Mouse (Mus musculus) frontal cortex, adult 2 months (tissue): ENCODE data around the gene Sapcd1. TPM values are rescaled to one million over a fixed set of nuclear protein-coding genes. Genes with fewer than 3 reads are reported as not detected.
A peak's percentile ranks its signal among the peaks of the same experiment; 100 is the strongest.

Experiments
- DNase-seq, 2 experiments: peaks; one replicate each; pipeline ENCODE4 v3.0.0; 2022; ENCODE audit warnings: low spot score in 1 of 2; ENCODE audit errors: extremely low spot score in 1 of 2
- polyA plus RNA-seq: library from polyadenylated mRNA; depleted of rRNA; stranded (reverse); fragments of >200 nt; gene quantifications from 2 replicates; pipeline ENCODE4 v1.2.3, GENCODE M21; 2012; rRNA removed

Gene Sapcd1
- polyA plus RNA-seq = 1.5 and 2.6 TPM in 2 replicates

GRCm38 (mm10) chr17:35027277-35028068, at the start of gene Sapcd1:
TSS of gene Sapcd1 (minus strand) at chr17:35028016.
- no peak for DNase-seq

GRCm38 (mm10) chr17:35077285-35077684, 49.5 kb upstream of the Sapcd1 start:
- DNase-seq = no peak

- no peak for DNase-seq
Measured at GRCm38 (mm10) chr17:35076507-35077176, 48.8 kb upstream of the Sapcd1 start, which contains the start of gene Ly6g6e. TSS of gene Ly6g6e (plus strand) at chr17:35076902.

DNA sequence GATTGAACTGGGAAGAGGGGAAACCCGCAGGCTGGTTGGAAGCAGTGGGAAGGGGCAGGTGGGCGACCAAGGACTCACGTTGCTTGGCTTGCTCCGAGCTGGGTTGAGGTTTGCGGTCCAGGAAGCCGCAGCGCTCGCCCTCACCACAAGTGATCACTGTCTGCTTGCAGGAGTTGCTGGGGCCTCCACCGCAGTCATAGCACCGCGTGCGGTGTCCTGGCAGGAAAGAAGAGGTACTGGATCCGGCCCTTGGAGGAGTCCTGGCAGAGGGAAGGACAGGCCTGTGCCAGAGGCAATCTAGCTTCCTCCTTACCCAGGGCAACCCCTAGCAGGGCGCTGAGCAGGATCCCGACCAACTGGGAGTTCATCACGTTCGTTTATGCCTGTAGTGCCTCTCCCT, 46.3 kb upstream of the Sapcd1 start:
- no peak for DNase-seq

DNA sequence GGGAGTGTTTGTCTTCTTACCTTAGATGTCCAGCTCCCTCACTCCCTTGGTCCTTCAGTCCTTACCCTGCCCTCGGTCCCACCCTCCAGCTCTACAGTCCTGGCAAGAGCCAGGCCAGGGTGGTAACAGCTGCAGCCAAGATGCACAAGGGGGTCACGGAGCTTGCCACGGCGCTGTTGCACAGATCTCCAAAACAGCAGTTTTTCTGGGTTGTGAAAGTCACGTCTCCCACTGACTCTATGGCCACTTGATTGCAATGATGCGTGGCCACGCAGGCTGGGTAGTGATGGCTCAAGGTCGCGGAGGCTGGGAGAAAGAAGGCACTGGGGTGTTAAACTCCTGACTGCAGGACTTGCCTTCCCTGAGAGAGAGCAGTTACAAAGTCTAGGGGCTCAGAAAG, 43.6 kb upstream of the Sapcd1 start:
- no peak for DNase-seq

- no peak for DNase-seq
Measured at GRCm38 (mm10) chr17:35070556-35071229, 42.9 kb upstream of the Sapcd1 start.

GRCm38 (mm10) chr17:35068213-35068914, 40.5 kb upstream of the Sapcd1 start:
- peak in 1 of 2 experiments; percentile 48 for DNase-seq

GRCm38 (mm10) chr17:35066084-35066483, 38.3 kb upstream of the Sapcd1 start, which contains the start of gene Mpig6b:
TSS of gene Mpig6b (minus strand) at chr17:35066184.
- no peak for DNase-seq

GRCm38 (mm10) chr17:35064951-35065947, 37.4 kb upstream of the Sapcd1 start, which contains the start of gene Ly6g6c:
TSS of gene Ly6g6c (plus strand) at chr17:35065388.
- no peak for DNase-seq

- no peak for DNase-seq
Measured at GRCm38 (mm10) chr17:35064378-35064877, 36.6 kb upstream of the Sapcd1 start.

GRCm38 (mm10) chr17:35063466-35063865, 35.6 kb upstream of the Sapcd1 start:
- DNase-seq = no peak

DNA sequence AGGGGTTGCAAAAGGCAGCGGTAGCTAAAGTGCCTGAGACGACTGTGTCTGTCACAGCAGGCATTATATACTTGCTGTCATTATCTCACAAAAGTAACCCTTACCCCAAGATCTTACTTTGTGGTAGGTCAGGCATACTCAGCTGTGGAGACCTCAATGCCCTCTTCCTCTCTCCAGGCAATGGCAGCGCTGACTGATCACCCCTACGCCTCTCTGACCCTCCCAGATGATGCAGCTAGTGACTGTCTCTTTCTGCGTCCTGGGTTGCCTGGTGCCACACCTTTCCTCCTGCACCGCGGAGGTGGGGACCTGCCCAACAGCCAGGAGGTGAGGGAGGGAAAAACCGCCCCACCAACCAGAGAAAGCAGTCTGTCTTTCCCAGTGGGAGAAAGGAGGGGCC, 33.5 kb upstream of the Sapcd1 start:
- DNase-seq = no peak

DNA sequence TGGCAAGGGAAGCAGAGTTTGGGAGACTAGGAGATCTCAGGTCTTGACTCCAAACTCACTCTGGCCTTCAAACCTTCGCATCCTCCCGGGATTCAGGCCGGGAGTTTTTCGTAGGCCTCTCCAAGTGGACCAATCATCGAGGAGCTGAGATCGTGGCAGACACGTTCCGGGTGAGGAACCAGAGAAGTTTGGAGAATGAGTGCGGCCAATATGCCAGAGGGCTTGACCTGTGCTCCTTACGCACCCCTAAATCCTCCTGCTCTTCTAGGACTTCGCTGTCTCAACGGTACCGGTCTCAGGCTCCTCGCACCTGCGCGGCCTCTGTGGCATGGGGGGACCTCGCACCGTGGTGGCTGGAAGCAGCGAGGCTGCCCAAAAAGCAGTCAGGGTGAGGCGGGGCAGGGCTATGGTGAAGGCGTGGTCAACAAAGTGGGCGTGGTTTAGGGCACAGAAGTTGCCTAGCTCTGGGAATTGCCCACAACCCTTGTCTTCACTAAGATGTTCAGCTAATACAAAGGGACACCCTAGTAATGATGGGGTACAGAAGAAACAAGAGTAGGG, 33.0 kb upstream of the Sapcd1 start:
- no peak for DNase-seq

DNA sequence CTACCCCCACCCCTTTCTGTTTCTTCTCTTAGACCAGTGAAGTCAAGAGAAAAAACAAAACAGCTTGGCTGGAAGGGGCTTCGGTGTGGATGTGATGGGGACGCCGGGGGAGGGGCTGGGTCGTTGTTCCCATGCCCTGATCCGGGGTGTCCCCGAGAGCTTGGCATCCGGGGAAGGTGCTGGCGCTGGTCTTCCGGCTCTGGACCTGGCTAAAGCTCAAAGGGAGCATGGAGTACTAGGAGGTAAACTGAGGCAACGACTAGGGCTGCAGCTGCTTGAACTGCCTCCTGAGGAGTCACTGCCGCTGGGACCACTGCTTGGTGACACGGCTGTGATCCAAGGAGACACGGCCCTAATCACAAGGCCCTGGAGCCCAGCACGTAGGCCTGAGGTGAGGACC, 32.3 kb upstream of the Sapcd1 start:
- DNase-seq = no peak

GRCm38 (mm10) chr17:35058911-35059892, 31.4 kb upstream of the Sapcd1 start, which contains the start of gene Ddah2:
TSS of gene Ddah2 (plus strand) at chr17:35059035.
- DNase-seq = peak in 1 of 2 experiments; percentile 75

GRCm38 (mm10) chr17:35058316-35058715, 30.5 kb upstream of the Sapcd1 start:
- no peak for DNase-seq

GRCm38 (mm10) chr17:35057090-35057489, 29.3 kb upstream of the Sapcd1 start:
- no peak for DNase-seq
